Mouse (Mus musculus): ENCODE results near the gene A3galt2. TPM values are rescaled to one million over a fixed set of nuclear protein-coding genes. Genes with fewer than 3 reads are reported as not detected.
A peak's percentile ranks its signal among the peaks of the same experiment; 100 is the strongest.

Gene A3galt2
- polyA plus RNA-seq, 1 experiment from 2014 or later: 0.27 TPM

DNA sequence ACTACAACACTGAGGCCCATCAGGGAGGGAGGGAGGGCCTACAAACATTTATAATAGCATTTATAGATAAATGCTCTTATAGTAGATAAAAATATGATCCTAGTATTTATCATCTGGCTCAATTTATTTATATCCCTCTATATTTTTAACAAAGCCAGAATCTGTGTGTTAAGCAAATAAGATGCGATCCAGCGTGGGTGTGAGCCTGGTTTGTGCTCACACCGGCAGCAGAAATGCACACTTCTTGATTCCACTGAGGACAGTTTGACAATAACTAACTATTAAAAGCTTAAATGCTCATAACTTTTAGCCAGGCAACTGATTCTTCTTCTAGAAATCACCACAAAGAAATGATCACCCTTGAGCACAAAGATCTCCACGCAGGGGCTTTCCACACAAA, 32.9 kb downstream of the A3galt2 start:
- H3K36me3 ChIP-seq (ENCODE audit: control insufficient read depth, insufficient read depth, low read length): peaks cover 81% of the 10 kb centered on the region
- H3K9ac ChIP-seq (ENCODE audit: low read length): no peak overlapping the region
- H3K4me3 ChIP-seq (ENCODE audit: low read depth, low read length): no peak overlapping the region
- WGBS: 94% methylated on average over 4 of the region's 4 CpGs
- ATAC-seq (no peak), DNase-seq (ENCODE audit: low spot score) (no peak)
- H3K27me3 ChIP-seq (replicated peaks; ENCODE audit: control insufficient read depth, insufficient read depth, low read length): no peaks in the 10 kb centered on the region
- H3K4me2 ChIP-seq (ENCODE audit: low read length): no peak overlapping the region
- H3K4me1 ChIP-seq (ENCODE audit: control insufficient read depth, insufficient read depth, low read length): no peaks in the 10 kb centered on the region
- no peaks in the 10 kb centered on the region for H3K9me3 ChIP-seq (replicated peaks; ENCODE audit: control insufficient read depth, low read length)
- H3K27ac ChIP-seq (ENCODE audit: low read depth, low read length): no peak overlapping the region

DNA sequence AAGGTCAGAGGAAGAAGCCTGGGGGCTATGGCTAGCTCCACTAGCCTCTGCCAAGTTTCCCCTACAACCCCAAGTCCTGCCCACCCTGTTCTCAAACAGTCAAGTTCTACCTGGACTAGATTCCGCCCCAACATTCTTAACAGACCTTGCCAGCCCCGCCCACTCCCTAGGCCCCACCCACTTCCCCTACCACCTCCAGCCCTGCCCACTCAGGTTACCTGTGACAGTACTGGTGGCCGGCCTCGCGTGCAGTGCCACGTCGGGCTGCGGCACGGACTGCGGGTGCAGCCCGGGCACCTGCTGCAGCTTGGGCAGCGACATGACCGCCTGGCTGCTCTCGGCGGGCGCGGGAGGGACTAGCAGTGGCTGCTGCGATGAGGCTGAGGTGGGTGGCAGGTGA, 34.5 kb downstream of the A3galt2 start:
- no peak for DNase-seq (ENCODE audit: low spot score)
- no peaks in the 10 kb centered on the region for H3K4me1 ChIP-seq (ENCODE audit: control insufficient read depth, insufficient read depth, low read length)
- no peak overlapping the region for H3K27ac ChIP-seq (ENCODE audit: low read depth, low read length)
- ATAC-seq: no peak
- no peaks in the 10 kb centered on the region for H3K9me3 ChIP-seq (replicated peaks; ENCODE audit: control insufficient read depth, low read length)
- H3K4me2 ChIP-seq (ENCODE audit: low read length): no peak overlapping the region
- H3K36me3 ChIP-seq (ENCODE audit: control insufficient read depth, insufficient read depth, low read length): peaks cover 72% of the 10 kb centered on the region
- no peak overlapping the region for H3K9ac ChIP-seq (ENCODE audit: low read length)
- WGBS: 40% methylated on average over 18 of the region's 18 CpGs
- H3K4me3 ChIP-seq (ENCODE audit: low read depth, low read length): no peak overlapping the region
- no peaks in the 10 kb centered on the region for H3K27me3 ChIP-seq (replicated peaks; ENCODE audit: control insufficient read depth, insufficient read depth, low read length)

DNA sequence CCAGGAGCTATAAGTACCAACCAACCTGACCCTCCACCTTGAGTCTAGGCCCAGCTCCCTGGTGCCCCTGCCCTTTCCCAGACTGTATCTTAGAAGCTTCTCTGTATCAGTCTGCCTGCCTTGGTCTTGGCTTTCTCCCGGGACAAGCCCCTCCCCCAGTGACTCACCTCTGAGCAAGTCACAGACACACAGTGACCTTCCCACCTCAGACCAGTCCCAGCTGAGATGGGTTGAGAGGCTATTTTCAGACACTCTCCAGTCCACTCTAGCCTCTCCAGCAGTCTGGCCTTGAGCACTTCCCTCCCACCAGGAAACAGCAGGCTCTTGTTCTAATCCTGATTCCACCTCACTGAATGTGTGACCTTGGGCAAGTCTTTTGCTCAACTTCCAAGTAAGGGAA, 38.5 kb downstream of the A3galt2 start:
- H3K4me1 ChIP-seq (ENCODE audit: control insufficient read depth, insufficient read depth, low read length): peaks cover 17% of the 10 kb centered on the region
- no peaks in the 10 kb centered on the region for H3K27me3 ChIP-seq (replicated peaks; ENCODE audit: control insufficient read depth, insufficient read depth, low read length)
- 63% methylated on average over 1 of the region's 1 CpGs for WGBS
- H3K36me3 ChIP-seq (ENCODE audit: control insufficient read depth, insufficient read depth, low read length): peaks cover 32% of the 10 kb centered on the region
- no peak overlapping the region for H3K9ac ChIP-seq (ENCODE audit: low read length)
- no peak overlapping the region for H3K27ac ChIP-seq (ENCODE audit: low read depth, low read length)
- H3K4me2 ChIP-seq (ENCODE audit: low read length): no peak overlapping the region
- no peak overlapping the region for H3K4me3 ChIP-seq (ENCODE audit: low read depth, low read length)
- ATAC-seq (no peak), DNase-seq (ENCODE audit: low spot score) (no peak)
- H3K9me3 ChIP-seq (replicated peaks; ENCODE audit: control insufficient read depth, low read length): no peaks in the 10 kb centered on the region

DNA sequence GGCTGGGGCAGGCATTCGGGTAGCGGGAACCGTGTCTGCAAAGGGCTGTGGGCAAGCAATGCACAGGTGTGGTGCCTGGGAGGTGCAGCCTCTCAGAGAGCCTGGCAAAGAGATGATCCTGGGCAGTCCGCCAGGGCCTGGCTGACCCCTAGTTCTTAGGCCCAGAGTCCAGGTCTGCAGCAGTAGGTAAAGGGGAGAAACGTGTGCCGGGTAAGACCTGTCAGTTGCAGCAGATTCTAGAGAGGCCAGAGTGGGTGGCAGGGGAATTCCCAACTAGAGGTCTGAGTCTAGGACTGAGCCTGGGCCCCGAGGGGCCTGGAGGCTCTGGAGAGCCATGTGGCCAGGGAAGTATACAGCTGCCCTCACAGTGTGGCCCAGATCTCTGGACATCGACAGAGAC, 39.0 kb downstream of the A3galt2 start:
- no peaks in the 10 kb centered on the region for H3K9me3 ChIP-seq (replicated peaks; ENCODE audit: control insufficient read depth, low read length)
- ATAC-seq: no peak
- no peak for DNase-seq (ENCODE audit: low spot score)
- peaks cover 20% of the 10 kb centered on the region for H3K4me1 ChIP-seq (ENCODE audit: control insufficient read depth, insufficient read depth, low read length)
- H3K27me3 ChIP-seq (replicated peaks; ENCODE audit: control insufficient read depth, insufficient read depth, low read length): no peaks in the 10 kb centered on the region
- H3K4me3 ChIP-seq (ENCODE audit: low read depth, low read length): no peak overlapping the region
- H3K9ac ChIP-seq (ENCODE audit: low read length): no peak overlapping the region
- H3K4me2 ChIP-seq (ENCODE audit: low read length): no peak overlapping the region
- no peak overlapping the region for H3K27ac ChIP-seq (ENCODE audit: low read depth, low read length)
- WGBS: 92% methylated on average over 8 of the region's 8 CpGs
- peaks cover 31% of the 10 kb centered on the region for H3K36me3 ChIP-seq (ENCODE audit: control insufficient read depth, insufficient read depth, low read length)

DNA sequence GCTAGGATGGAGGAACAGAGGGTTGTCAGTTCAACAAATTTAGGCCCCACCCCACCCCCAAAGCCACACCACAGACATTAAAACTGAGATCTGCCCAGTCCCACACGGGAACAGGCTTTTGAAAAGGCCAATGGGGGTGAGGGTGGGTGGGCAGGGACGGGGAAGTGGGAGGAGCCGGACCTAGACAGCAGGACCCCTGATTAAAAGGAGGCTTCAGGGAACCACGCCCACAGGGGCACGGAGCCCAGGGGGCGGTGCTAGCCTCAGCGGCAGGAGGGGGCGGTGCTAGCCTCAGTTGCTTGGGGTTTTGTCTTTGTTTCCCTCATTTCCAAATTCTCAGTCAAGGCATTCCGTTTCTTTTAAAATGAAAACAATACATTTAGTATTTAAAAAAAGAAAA, 40.4 kb downstream of the A3galt2 start:
- 1% methylated on average over 9 of the region's 9 CpGs for WGBS
- Histone ChIP-seq H3K4me3 (ENCODE audit: low read depth, low read length) (no peak overlapping the region), H3K36me3 (ENCODE audit: control insufficient read depth, insufficient read depth, low read length) (peaks cover 20% of the 10 kb centered on the region), H3K27ac (ENCODE audit: low read depth, low read length) (0 out of 2 replicates have a peak overlapping the region, but pooled peaks have one; percentile 29), H3K9me3 (replicated peaks; ENCODE audit: control insufficient read depth, low read length) (no peaks in the 10 kb centered on the region), H3K4me2 (ENCODE audit: low read length) (peak overlapping the region; percentile 23; the same call in 1 of the 2 replicates), H3K27me3 (replicated peaks; ENCODE audit: control insufficient read depth, insufficient read depth, low read length) (no peaks in the 10 kb centered on the region), H3K4me1 (ENCODE audit: control insufficient read depth, insufficient read depth, low read length) (peaks cover 20% of the 10 kb centered on the region), H3K9ac (ENCODE audit: low read length) (no peak overlapping the region)
- ATAC-seq (peak; percentile 76), DNase-seq (ENCODE audit: low spot score) (peak; percentile 83)

DNA sequence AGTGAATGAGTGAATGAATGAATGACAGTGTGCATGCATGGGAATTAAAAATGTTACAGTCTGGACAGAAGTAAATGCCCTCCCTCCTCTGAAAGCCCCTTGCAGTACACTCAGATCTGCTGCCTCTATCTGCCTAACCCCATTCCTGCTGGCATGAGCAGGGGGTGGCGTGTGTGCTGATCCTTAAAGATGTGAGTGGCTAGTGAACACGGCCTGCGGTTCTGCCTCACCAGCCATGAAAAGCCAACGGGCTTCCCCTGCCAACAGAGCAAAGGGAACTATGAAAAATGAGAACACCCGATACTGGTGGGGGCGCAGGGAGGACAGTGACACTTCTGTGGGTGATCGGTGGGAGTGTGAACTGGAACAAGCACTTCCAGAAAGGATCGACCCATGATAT, 41.6 kb downstream of the A3galt2 start:
- H3K4me3 ChIP-seq (ENCODE audit: low read depth, low read length): no peak overlapping the region
- ATAC-seq (no peak), DNase-seq (ENCODE audit: low spot score) (no peak)
- peaks cover 24% of the 10 kb centered on the region for H3K4me1 ChIP-seq (ENCODE audit: control insufficient read depth, insufficient read depth, low read length)
- H3K36me3 ChIP-seq (ENCODE audit: control insufficient read depth, insufficient read depth, low read length): peaks cover 15% of the 10 kb centered on the region; the same call in 1 of the 2 replicates
- H3K4me2 ChIP-seq (ENCODE audit: low read length): no peak overlapping the region
- H3K27ac ChIP-seq (ENCODE audit: low read depth, low read length): no peak overlapping the region
- no peaks in the 10 kb centered on the region for H3K9me3 ChIP-seq (replicated peaks; ENCODE audit: control insufficient read depth, low read length)
- no peak overlapping the region for H3K9ac ChIP-seq (ENCODE audit: low read length)
- 74% methylated on average over 8 of the region's 8 CpGs for WGBS
- H3K27me3 ChIP-seq (replicated peaks; ENCODE audit: control insufficient read depth, insufficient read depth, low read length): no peaks in the 10 kb centered on the region

DNA sequence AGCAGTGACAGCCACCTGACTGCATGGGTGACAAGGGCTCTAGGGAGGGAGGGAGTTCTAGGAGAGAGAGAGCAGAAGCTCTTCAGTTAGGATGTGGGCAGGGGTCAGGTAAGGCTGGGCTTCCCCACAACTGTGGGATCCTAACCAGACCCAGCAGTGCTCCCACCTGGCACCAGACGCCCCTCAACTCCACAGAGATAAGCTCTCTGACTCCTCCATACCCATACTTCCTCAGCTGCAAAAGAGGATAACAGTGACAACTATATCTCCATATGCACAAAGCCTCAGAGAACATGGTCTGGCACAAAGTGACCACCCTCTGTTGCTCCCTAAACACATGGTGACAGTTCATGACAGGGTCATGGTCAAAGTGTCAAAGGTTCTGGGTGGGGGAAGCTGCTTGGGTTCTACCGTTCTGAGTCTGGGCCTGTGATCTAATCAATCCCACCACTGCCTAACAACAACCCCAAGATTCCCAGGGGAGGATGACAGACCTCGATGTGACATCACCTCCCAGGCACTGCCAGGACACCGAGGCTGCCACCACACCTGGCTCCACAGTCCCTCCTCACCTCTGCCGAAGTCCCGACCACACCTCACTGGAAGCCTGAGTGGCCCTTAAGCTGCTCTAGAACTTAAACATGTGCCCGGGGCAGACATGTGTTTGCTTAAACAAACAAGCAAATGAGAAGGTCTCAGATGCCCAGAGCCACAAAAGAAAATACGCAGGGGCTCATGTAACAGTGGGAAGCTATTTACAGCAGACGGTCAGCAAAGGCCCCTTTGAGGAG, 46.7 kb downstream of the A3galt2 start:
- Histone ChIP-seq H3K4me2 (ENCODE audit: low read length) (no peak overlapping the region), H3K9me3 (replicated peaks; ENCODE audit: control insufficient read depth, low read length) (no peaks in the 10 kb centered on the region), H3K27me3 (replicated peaks; ENCODE audit: control insufficient read depth, insufficient read depth, low read length) (no peaks in the 10 kb centered on the region), H3K27ac (ENCODE audit: low read depth, low read length) (no peak overlapping the region), H3K4me3 (ENCODE audit: low read depth, low read length) (no peak overlapping the region), H3K9ac (ENCODE audit: low read length) (no peak overlapping the region), H3K36me3 (ENCODE audit: control insufficient read depth, insufficient read depth, low read length) (no peaks in the 10 kb centered on the region), H3K4me1 (ENCODE audit: control insufficient read depth, insufficient read depth, low read length) (peaks cover 33% of the 10 kb centered on the region)
- DNase-seq (ENCODE audit: low spot score): no peak
- ATAC-seq: no peak
- 84% methylated on average over 9 of the region's 9 CpGs for WGBS

DNA sequence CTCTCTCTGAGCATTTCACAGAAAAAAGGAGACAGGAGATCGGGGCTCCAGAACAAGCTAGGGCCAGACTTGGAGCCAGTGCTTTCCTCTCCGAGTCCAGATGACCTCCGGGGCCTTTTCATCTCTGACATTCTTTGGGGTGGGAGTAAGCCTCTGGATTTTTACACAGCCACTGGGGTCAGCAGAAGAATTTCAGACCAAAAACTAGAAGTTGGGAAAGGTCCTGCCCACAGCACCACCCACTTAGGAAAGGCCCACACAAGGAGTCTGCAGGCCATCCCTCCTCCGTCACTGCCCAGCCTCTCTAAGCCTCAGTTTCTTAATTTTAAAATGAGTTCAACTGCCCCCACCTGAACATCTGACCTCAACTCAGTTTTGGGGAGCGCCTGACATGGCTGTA, 48.4 kb downstream of the A3galt2 start:
- Histone ChIP-seq H3K4me3 (ENCODE audit: low read depth, low read length) (peak overlapping the region; percentile 72; the same call in 1 of the 2 replicates), H3K9me3 (replicated peaks; ENCODE audit: control insufficient read depth, low read length) (no peaks in the 10 kb centered on the region), H3K4me1 (ENCODE audit: control insufficient read depth, insufficient read depth, low read length) (peaks cover 32% of the 10 kb centered on the region), H3K27me3 (replicated peaks; ENCODE audit: control insufficient read depth, insufficient read depth, low read length) (no peaks in the 10 kb centered on the region), H3K27ac (ENCODE audit: low read depth, low read length) (no peak overlapping the region), H3K36me3 (ENCODE audit: control insufficient read depth, insufficient read depth, low read length) (no peaks in the 10 kb centered on the region), H3K4me2 (ENCODE audit: low read length) (peak overlapping the region; percentile 74), H3K9ac (ENCODE audit: low read length) (peak overlapping the region; percentile 98; the same call in 1 of the 2 replicates)
- WGBS: 70% methylated on average over 5 of the region's 5 CpGs
- ATAC-seq (no peak), DNase-seq (ENCODE audit: low spot score) (no peak)

DNA sequence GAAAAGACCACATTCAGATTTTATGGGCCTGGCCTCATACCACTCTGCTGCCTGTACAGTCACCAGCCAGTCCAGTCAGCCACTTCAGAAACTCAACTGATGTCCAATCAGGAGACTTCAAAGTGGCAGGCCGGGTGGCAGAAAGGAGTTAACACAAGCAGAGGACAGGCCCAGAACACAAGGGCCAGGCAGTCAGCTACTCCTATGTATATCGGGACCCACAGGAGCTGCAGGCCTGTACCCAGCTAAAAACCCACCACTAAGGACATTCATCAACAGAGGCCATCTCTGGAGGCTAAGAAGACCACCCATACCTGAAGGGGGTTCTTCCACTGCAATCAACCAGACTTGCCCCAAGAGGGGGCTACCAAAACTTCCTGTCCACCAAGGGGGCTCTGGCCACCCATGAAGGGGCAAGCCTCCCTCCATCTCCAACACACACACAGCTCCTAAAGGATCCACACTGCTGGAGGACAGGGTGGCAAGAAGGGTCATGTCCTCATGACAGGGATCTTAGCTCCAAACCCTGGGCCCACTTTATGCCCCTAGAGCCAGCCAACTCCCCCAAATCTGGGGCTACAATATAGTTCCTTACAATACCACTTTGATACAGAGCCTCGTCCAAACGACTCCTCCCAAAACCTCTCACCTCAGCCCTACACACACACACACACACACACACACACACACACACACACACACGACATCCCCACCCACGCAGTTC, 49.4 kb downstream of the A3galt2 start:
- Histone ChIP-seq H3K4me3 (ENCODE audit: low read depth, low read length) (peak overlapping the region; percentile 72), H3K4me2 (ENCODE audit: low read length) (peak overlapping the region; percentile 74), H3K9ac (ENCODE audit: low read length) (peak overlapping the region; percentile 98), H3K9me3 (replicated peaks; ENCODE audit: control insufficient read depth, low read length) (no peaks in the 10 kb centered on the region), H3K27me3 (replicated peaks; ENCODE audit: control insufficient read depth, insufficient read depth, low read length) (no peaks in the 10 kb centered on the region), H3K4me1 (ENCODE audit: control insufficient read depth, insufficient read depth, low read length) (peaks cover 27% of the 10 kb centered on the region), H3K27ac (ENCODE audit: low read depth, low read length) (no peak overlapping the region; the same call in 1 of the 2 replicates), H3K36me3 (ENCODE audit: control insufficient read depth, insufficient read depth, low read length) (no peaks in the 10 kb centered on the region)
- no peak for DNase-seq (ENCODE audit: low spot score)
- ATAC-seq: no peak
- 4% methylated on average over 6 of the region's 6 CpGs for WGBS
